Mouse (Mus musculus): ENCODE data around the gene Slc39a5. TPM values are rescaled to one million over a fixed set of nuclear protein-coding genes. Genes with fewer than 3 reads are reported as not detected.
A peak's percentile ranks its signal among the peaks of the same experiment; 100 is the strongest.

The Slc39a5 gene
- total RNA-seq, 2 experiments from 2014 or later: not detected

- ATAC-seq (replicated peaks; ENCODE audit: low FRiP score, poor library complexity, severe bottlenecking): peak; percentile 80
These were observed 10.4 kb upstream of the Slc39a5 start, which contains the start of the genes Nabp2 and Rnf41 for GRCm38 (mm10) chr10:128411211-128412054. TSS of gene Nabp2 (minus strand) at chr10:128411492. TSS of gene Rnf41 (plus strand) at chr10:128411657.

GRCm38 (mm10) chr10:128410560-128410845, 9.5 kb upstream of the Slc39a5 start:
- no peak for ATAC-seq (replicated peaks; ENCODE audit: low FRiP score, poor library complexity, severe bottlenecking)

GRCm38 (mm10) chr10:128409692-128410559, 8.9 kb upstream of the Slc39a5 start:
- peak; percentile 90 for ATAC-seq (replicated peaks; ENCODE audit: low FRiP score, poor library complexity, severe bottlenecking)

GRCm38 (mm10) chr10:128408591-128409535, 7.8 kb upstream of the Slc39a5 start:
- no peak for ATAC-seq (replicated peaks; ENCODE audit: low FRiP score, poor library complexity, severe bottlenecking)

- ATAC-seq (replicated peaks; ENCODE audit: low FRiP score, poor library complexity, severe bottlenecking): no peak
These were observed 2.9 kb upstream of the Slc39a5 start for GRCm38 (mm10) chr10:128403931-128404330.

- ATAC-seq (replicated peaks; ENCODE audit: low FRiP score, poor library complexity, severe bottlenecking): no peak
These were observed 609 bp upstream of the Slc39a5 start for GRCm38 (mm10) chr10:128401638-128402037.

- ATAC-seq (replicated peaks; ENCODE audit: low FRiP score, poor library complexity, severe bottlenecking): no peak
These were observed 691 bp downstream of the Slc39a5 start for GRCm38 (mm10) chr10:128400338-128400737.

- no peak for ATAC-seq (replicated peaks; ENCODE audit: low FRiP score, poor library complexity, severe bottlenecking)
These were observed 3.6 kb downstream of the Slc39a5 start for GRCm38 (mm10) chr10:128397466-128397865.

- no peak for ATAC-seq (replicated peaks; ENCODE audit: low FRiP score, poor library complexity, severe bottlenecking)
These were observed 4.2 kb downstream of the Slc39a5 start for GRCm38 (mm10) chr10:128396716-128397264.

- ATAC-seq (replicated peaks; ENCODE audit: low FRiP score, poor library complexity, severe bottlenecking): no peak
These were observed 4.9 kb downstream of the Slc39a5 start for GRCm38 (mm10) chr10:128396017-128396673.

GRCm38 (mm10) chr10:128391850-128392249, 9.2 kb downstream of the Slc39a5 start:
- ATAC-seq (replicated peaks; ENCODE audit: low FRiP score, poor library complexity, severe bottlenecking): no peak

GRCm38 (mm10) chr10:128390366-128390765, 10.7 kb downstream of the Slc39a5 start:
- ATAC-seq (replicated peaks; ENCODE audit: low FRiP score, poor library complexity, severe bottlenecking): no peak

GRCm38 (mm10) chr10:128389570-128389969, 11.5 kb downstream of the Slc39a5 start:
- no peak for ATAC-seq (replicated peaks; ENCODE audit: low FRiP score, poor library complexity, severe bottlenecking)

GRCm38 (mm10) chr10:128388941-128389340, 12.1 kb downstream of the Slc39a5 start:
- no peak for ATAC-seq (replicated peaks; ENCODE audit: low FRiP score, poor library complexity, severe bottlenecking)

GRCm38 (mm10) chr10:128385902-128386301, 15.1 kb downstream of the Slc39a5 start:
- ATAC-seq (replicated peaks; ENCODE audit: low FRiP score, poor library complexity, severe bottlenecking): no peak

GRCm38 (mm10) chr10:128382482-128382881, 18.5 kb downstream of the Slc39a5 start:
- no peak for ATAC-seq (replicated peaks; ENCODE audit: low FRiP score, poor library complexity, severe bottlenecking)

GRCm38 (mm10) chr10:128380565-128380964, 20.5 kb downstream of the Slc39a5 start:
- no peak for ATAC-seq (replicated peaks; ENCODE audit: low FRiP score, poor library complexity, severe bottlenecking)

- no peak for ATAC-seq (replicated peaks; ENCODE audit: low FRiP score, poor library complexity, severe bottlenecking)
These were observed 21.8 kb downstream of the Slc39a5 start for GRCm38 (mm10) chr10:128379260-128379659.

GRCm38 (mm10) chr10:128378462-128378861, 22.6 kb downstream of the Slc39a5 start:
- ATAC-seq (replicated peaks; ENCODE audit: low FRiP score, poor library complexity, severe bottlenecking): no peak
